Mouse (Mus musculus): ENCODE measurements around the gene Shisa8.

DNA sequence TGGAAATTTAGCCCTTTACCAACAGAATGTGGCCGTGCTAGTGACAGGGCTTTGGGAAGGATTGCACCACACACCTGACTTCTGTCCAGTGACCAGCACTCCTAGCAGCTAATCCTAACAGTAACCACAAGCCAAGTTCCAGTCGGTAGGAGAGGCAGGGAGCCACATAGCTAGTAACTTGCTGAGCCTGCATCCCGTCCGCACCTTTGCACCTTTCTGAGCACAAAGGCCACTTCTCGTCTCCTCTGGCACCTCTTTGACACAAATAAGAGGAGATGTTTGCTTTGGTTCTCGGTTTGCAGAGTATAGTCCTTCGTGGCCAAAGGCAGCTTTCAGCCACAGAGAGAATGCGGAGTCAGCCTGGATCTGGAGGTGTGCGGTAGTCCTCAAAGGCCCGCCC lies 28.0 kb downstream of the Shisa8 start:
- no peak for TF ChIP-seq CTCF (IDR thresholded peaks at IDR 0.05; ENCODE audit: borderline replicate concordance, insufficient read depth, low read length)
- TF ChIP-seq POLR2A (IDR thresholded peaks at IDR 0.05; ENCODE audit: low read depth, low read length) = no peak
